Mouse (Mus musculus) ovary, postnatal 36 days (tissue): ENCODE measurements around the gene Dcun1d2.
"Not testable (repeated sequence)": the region's sequence is repeated elsewhere in the genome, so short reads cannot be mapped to it uniquely, and the experiment has no call there.

ENCODE experiments used
- DNase-seq: peaks from one replicate; pipeline ENCODE4 v3.0.0; 2022; ENCODE audit warnings: low spot score, mixed read lengths

Dcun1d2 gene

DNA sequence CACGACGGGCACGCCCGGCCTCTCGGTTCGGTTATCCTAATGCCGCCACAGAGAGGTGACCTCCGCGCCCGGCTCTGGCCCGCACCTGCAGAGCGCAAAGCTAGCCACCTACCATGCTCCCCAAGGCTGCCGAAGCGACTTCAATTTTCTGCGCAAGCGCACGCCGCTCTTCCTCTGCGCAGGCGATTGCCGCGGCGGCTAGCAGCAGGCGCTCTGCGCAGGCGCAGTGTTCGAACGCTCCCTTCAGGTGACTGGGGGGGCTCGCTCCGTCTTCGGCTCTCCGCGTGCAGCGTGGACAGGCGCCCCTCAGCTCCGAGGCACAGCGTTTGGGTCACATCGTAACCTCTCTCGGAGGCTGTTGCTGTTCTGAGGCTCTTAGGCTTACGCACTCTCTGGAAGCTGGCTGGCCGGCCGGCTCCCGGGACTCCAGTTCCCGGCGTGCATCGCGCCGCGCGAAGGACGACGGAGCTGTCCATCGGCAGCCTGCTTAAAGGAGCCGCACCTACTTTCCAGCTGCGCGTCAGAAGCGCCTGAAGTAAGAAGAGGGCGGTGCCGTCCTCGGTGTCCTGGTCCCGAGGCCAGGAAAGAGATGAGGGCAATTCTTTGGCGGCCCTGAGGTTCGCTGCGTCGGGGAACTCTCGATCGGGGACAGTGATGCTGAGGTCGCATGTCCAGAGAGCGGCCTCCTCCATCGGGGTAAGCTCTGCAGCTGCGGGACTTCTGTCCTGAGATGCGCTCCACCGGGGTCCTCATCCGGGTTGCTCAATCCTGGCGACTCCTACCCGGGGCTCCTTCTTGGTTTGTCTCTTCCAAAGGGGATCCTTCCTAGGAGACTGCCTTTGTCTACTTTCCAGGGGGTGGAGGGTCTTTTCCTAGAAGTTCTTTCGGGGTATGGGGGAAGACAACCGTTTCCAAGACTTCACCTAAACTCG is at the start of gene Dcun1d2, which contains the start of gene Tmco3:
Gene Dcun1d2 (minus strand): TSS at position 440 of the 932 bp plus-strand sequence.
Gene Tmco3 (plus strand): TSS at position 499 of the 932 bp plus-strand sequence.
- peak; percentile 96 for DNase-seq

DNA sequence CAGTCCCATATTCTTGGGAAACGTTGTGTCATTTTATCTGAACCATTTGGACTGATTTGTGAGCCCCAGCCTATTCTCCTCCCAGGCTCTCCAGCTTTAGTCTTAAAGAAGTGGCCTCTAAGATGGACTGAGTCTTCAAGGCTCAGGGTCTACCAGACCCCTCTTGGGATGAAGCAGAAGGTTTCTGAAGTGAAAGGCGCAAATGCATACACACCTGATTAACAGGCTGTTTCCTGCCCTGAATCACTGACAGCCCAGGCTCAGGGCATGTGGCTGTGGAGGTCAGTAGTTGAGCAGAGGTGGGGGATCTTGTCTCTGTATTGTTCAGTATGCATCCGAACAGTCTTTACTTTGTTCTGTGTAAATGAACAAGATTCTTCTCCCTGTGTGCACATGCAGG is 49.7 kb upstream of the Dcun1d2 start:
- no peak for DNase-seq

DNA sequence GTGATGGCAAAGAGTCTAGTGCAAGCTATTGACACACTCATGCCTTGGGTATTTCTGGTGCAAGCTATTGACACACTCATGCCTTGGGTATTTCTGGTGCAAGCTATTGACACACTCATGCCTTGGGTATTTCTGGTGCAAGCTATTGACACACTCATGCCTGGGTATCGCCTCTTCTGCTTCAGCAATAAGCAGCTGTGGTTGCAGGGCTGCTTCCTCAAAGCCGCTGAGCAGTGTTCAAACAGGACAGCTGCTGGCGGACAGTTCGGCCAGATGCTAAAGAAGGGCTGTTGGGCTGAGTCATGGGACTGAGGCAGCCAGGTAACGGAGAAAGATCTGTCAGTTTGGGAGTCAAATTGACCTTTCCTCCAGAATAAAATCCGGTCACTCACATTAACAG is 49.3 kb upstream of the Dcun1d2 start:
- DNase-seq, result not testable (repeated sequence)

DNA sequence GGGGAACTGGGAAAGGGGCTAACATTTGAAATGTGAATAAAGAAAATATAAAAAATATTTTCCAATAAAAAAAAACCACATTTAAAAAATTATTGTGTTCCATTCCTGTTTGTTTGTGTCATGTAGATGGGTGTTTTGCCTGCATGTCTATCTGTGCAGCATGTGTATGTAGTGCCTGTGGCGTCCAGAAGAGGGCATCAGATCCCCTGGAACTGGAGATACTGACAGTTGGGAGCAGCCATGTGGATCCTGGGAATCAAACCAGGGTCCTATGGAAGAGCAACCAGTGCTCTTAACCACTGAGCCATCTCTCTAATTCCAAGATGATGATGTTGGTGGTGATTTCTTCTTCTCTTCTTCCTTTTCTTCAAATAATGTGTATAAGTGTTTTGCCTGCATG is 46.7 kb upstream of the Dcun1d2 start:
- no peak for DNase-seq

DNA sequence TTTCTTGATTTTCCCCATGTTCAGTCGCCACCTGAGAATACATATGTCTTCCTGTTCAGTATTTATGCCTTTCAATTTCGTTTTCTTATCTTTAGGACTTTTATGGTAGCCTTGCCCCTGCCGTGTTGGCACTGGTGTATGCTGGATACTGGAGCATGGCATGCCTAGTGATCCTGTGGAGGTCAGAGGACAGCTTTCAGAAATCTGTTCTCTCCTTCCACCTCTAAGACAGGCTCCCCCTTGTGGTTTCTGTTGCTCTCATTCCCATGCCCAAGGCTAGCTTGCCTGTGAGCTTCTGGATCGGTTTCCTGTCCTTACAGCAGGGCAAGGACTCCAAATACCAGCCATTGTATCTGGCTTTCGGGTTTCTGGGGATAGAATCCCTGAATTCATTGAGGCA is 38.7 kb upstream of the Dcun1d2 start:
- no peak for DNase-seq

DNA sequence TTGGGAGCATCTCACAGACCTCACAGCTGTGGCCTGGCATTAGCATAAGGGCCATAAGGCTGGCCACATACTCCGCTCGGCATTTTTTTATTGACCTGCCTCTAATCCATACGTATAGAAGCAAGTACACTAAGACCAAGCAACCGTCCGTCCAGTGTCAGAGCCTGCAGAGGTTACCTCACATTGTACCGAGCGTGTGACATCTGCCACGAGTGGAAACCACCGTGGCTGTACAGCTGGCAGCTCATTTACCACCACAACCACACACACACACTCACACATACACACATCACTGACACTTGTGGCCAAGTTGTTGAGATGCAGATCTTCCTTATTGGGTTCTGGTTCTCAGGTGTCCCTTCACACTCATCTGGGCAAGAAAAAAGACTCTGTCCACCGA is 28.7 kb upstream of the Dcun1d2 start:
- no peak for DNase-seq

- no peak for DNase-seq
Measured at GRCm38 (mm10) chr8:13314922-13315321, 27.0 kb upstream of the Dcun1d2 start.

- no peak for DNase-seq
Measured at GRCm38 (mm10) chr8:13306916-13307315, 19.0 kb upstream of the Dcun1d2 start.

DNA sequence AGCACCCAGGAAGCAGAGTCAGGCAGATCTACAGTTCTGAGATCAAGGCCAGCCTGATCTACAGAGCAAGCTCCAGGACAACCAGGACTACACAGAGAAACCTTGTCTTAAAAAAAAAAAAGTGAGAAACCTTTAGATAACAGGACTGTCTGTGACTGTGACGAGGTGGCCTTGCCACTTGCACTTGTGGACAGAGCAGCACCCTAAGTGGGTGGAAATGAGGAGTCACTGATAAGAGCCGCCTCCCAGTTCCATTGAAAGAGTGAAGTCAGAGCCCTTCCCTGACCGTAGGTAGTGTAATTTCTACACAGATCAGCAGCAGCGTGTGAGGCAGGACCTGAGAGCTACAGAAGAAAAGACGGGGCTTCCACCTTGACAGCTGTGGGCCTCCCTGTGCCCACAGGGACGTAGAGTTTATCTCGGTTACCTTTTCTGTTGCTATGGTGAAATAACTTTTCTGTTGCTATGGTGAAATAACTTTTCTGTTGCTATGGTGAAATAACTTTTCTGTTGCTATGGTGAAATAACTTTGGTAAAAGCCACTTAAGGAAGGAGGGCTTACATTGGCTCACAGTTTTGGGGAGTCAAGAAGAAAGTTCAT is 18.5 kb upstream of the Dcun1d2 start:
- DNase-seq, result no peak

DNA sequence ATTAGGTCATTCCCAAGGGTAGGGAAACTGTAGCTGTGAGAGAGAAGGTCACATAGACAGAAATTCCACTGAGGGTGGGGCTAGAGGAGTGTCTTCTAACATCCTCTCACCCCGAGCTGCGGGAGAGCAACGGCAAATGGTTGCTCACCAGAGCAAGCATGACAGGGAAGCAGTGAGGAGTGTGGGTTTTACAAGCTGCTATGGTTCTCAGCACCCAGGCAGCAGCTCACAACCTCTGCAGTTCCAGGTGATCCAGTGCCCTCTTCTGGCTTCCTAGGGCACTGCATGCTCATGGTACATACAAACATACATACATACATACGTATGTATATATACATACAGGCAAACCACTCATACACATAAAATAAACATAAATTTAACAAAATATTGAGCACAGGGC is 18.0 kb upstream of the Dcun1d2 start:
- DNase-seq, result no peak

- DNase-seq, result no peak
Measured at GRCm38 (mm10) chr8:13305459-13305858, 17.5 kb upstream of the Dcun1d2 start.

DNA sequence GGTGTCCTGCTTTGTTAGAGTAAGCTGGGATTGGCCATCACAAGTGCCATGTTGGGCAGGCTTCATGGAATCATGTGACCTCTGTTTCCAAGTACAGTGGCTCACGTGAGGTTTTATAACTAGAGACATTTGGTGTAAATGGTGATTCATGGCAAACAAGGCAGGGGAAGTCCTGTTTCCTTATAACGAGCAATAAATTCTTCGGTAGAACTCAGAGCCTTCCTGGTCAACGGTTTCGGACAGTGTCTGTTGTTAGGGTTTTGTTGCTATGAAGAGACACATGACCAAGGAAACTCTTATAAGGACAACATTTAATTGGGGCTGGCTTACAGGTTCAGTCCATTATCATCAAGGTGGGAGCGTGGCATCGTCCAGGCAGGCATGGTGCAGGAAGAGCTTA is 13.1 kb upstream of the Dcun1d2 start:
- no peak for DNase-seq

- DNase-seq, result no peak
Measured at GRCm38 (mm10) chr8:13299571-13299970, 11.6 kb upstream of the Dcun1d2 start.

DNA sequence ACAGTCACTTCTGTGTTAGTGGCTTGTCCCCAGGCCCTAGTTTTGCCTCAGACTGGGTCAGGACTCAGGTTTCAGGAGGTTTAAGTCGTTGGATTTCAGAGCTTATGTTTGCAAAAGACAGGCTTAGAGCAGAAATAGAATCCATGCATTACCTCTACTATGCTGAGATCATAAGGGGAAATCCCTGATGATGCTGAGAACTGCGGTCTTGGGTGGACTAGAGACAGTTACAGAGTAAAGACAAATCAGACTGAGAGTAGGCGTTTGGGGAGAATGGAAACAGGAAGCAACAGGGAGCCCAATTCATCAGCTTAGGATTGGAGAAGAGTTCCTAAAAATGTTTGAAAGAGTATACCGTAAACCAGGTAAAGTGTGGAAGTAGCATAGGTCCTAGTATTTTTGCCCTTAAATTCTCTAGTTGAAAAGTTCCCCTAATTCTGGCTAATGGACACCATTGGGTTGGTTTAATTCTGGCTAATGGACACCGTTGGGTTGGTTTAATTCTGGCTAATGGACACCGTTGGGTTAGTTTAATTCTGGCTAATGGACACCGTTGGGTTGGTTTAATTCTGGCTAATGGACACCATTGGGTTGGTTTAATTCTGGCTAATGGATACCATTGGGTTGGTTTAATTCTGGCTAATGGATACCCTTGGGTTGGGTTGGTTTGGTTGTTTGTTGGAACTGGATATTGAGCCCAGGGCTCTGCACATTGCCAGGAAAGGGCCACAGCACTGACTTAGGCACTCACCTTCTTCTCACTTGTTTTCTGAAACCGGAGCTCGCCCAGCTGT is 5.9 kb upstream of the Dcun1d2 start:
- DNase-seq, result no peak

DNA sequence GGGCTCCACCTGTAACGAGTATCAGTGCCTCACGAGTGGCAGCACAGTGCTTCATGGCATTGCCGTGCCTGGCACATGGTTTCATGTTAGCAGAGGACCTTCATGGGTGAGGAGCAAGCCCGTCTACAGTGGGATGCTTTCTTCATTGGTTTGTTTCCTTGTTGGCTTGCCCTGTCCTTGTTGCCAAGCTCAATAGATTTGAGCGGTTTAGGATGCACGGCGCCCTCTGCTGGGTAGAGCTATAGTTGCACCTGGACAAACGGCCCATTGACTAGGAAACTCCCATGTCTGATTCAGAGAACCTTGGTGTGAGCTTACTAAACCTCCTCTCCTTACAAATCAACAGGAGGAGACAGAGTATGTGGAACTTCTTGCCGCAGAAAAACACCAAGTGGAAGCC is 4.4 kb upstream of the Dcun1d2 start:
- peak; percentile 77 for DNase-seq

GRCm38 (mm10) chr8:13288646-13289045 is 715 bp upstream of the Dcun1d2 start:
- DNase-seq, result no peak

DNA sequence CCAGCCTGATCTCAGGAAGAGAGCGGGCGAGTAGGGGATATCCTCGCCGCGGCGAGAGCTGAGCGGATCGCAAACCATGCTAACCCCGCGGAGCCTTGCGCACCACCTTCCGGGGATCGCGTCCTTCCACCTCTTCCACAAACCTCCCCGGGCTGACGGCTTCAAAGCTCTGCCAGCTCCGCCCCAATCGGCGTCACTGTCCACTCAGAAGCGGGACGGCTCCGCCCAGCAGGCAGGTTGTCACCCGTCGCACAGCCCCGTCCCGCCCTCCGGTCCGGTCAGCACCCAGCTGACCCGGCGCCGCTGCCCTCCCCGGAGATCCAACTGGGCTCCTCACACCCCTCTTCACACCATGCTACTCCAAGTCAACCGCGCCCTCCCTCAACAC is 633 bp downstream of the Dcun1d2 start:
- peak; percentile 89 for DNase-seq

DNA sequence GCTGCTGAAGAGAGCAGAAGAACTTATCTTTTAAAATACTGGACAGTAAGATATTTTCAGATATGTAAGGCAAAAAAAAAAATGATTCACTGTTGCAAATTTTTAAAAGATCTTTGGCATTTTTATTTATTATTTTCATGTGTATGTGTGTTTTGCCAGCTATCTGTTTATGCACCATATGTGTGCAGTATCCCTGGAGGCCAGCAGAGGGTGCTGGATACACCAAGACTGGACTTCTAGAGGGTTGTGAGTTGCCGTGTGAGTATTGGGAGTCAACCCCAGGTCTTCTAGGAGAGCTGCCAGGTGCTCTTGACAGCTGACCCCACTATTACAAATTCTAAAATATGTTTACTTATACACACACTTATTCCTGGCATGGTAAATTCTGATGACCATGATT is 4.7 kb downstream of the Dcun1d2 start:
- no peak for DNase-seq

- no peak for DNase-seq
Measured at GRCm38 (mm10) chr8:13276941-13277447, 10.9 kb downstream of the Dcun1d2 start.

DNA sequence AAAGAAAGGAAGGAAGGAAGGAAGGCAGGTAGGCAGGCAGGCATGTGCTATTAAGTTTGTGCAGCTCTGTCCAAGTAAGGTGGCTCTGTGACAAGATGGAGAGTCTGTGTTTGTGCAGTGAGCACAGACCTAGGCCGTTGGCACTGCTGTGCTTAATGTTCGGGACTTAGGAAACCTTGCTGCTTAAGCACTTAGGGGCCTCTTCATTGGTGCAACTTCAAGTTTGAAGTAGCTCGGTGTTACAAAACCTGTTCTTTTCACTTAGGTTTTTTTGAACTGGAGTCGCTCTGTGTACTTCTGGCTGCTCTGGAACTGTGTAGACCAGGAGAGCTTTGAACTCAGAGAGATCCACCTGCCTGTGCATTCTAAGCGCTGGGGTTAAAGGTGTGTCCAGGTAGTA is 15.1 kb downstream of the Dcun1d2 start:
- DNase-seq, result no peak

DNA sequence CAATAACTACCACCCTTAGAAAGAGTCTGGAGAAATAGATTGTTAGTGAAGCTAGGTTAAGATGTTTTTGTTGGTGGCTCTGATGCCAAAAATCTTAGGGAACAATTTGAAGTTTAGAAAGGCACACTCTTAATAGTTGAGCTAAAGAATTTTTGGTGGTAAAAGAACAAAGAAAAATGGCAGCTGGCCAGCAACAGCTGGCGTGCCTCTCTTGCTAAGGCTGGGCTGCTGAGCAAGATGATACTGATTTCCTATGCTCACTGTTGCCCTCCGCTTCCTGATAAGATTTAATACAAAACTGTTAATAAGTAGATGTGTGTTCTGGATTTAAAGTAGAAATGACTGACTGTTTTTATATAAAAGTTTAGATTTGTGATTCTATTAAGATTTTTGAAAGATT is 20.4 kb downstream of the Dcun1d2 start:
- DNase-seq, result no peak

GRCm38 (mm10) chr8:13263376-13263775 is 24.6 kb downstream of the Dcun1d2 start:
- no peak for DNase-seq
